Mouse (Mus musculus): ENCODE data around the gene Prtn3. TPM values are rescaled to one million over a fixed set of nuclear protein-coding genes. Genes with fewer than 3 reads are reported as not detected.

Prtn3 gene
- polyA plus RNA-seq, 1 experiment: 2.5 TPM

GRCm38 (mm10) chr10:79840091-79840490 is 34.2 kb upstream of the Prtn3 start:
- Histone ChIP-seq H3K4me3 (replicated peaks; ENCODE audit: insufficient read depth, low read depth, low read length) (no peak overlapping the region), H3K27me3 (ENCODE audit: control insufficient read depth, insufficient read depth, low read length) (no peaks in the 10 kb centered on the region), H3K27ac (ENCODE audit: insufficient read depth, low read length) (peak overlapping the region; percentile 46; the same call in 1 of the 2 replicates), H3K4me1 (ENCODE audit: control insufficient read depth, insufficient read depth, low read length) (peaks cover 5% of the 10 kb centered on the region; the same call in 1 of the 2 replicates)
- no peak for DNase-seq
- WGBS: 94% methylated on average over 3 of the region's 3 CpGs
- TF ChIP-seq POLR2A (IDR thresholded peaks at IDR 0.05; ENCODE audit: borderline replicate concordance, insufficient read depth, low read length) (no peak), CTCF (IDR thresholded peaks at IDR 0.05; ENCODE audit: borderline replicate concordance, insufficient read depth, low read depth, low read length) (no peak)

GRCm38 (mm10) chr10:79840644-79841551 is 33.4 kb upstream of the Prtn3 start:
- Histone ChIP-seq H3K27me3 (ENCODE audit: control insufficient read depth, insufficient read depth, low read length) (no peaks in the 10 kb centered on the region), H3K27ac (ENCODE audit: insufficient read depth, low read length) (peak overlapping the region; percentile 64; the same call in 1 of the 2 replicates), H3K4me1 (ENCODE audit: control insufficient read depth, insufficient read depth, low read length) (peaks cover 5% of the 10 kb centered on the region; the same call in 1 of the 2 replicates), H3K4me3 (replicated peaks; ENCODE audit: insufficient read depth, low read depth, low read length) (peak overlapping the region; percentile 61)
- 2% methylated on average over 24 of the region's 24 CpGs for WGBS
- TF ChIP-seq CTCF (IDR thresholded peaks at IDR 0.05; ENCODE audit: borderline replicate concordance, insufficient read depth, low read depth, low read length) (no peak), POLR2A (IDR thresholded peaks at IDR 0.05; ENCODE audit: borderline replicate concordance, insufficient read depth, low read length) (peak; percentile 23; the same call in 1 of the 2 replicates)
- peak; percentile 64 to 68 for DNase-seq

- no peak overlapping the region for H3K27ac ChIP-seq (ENCODE audit: insufficient read depth, low read length)
- H3K4me3 ChIP-seq (replicated peaks; ENCODE audit: insufficient read depth, low read depth, low read length): no peak overlapping the region
- H3K4me1 ChIP-seq (ENCODE audit: control insufficient read depth, insufficient read depth, low read length): peaks cover 5% of the 10 kb centered on the region; the same call in 1 of the 2 replicates
- TF ChIP-seq POLR2A (IDR thresholded peaks at IDR 0.05; ENCODE audit: borderline replicate concordance, insufficient read depth, low read length) (no peak), CTCF (IDR thresholded peaks at IDR 0.05; ENCODE audit: borderline replicate concordance, insufficient read depth, low read depth, low read length) (no peak)
- DNase-seq: no peak
- no peaks in the 10 kb centered on the region for H3K27me3 ChIP-seq (ENCODE audit: control insufficient read depth, insufficient read depth, low read length)
- 75% methylated on average over 3 of the region's 3 CpGs for WGBS
Observed at GRCm38 (mm10) chr10:79842322-79842721, 32.0 kb upstream of the Prtn3 start.

- Histone ChIP-seq H3K4me1 (ENCODE audit: control insufficient read depth, insufficient read depth, low read length) (peaks cover 5% of the 10 kb centered on the region; the same call in 1 of the 2 replicates), H3K27ac (ENCODE audit: insufficient read depth, low read length) (no peak overlapping the region), H3K27me3 (ENCODE audit: control insufficient read depth, insufficient read depth, low read length) (no peaks in the 10 kb centered on the region), H3K4me3 (replicated peaks; ENCODE audit: insufficient read depth, low read depth, low read length) (no peak overlapping the region)
- 36% methylated on average over 6 of the region's 6 CpGs for WGBS
- no peak for DNase-seq
- TF ChIP-seq POLR2A (IDR thresholded peaks at IDR 0.05; ENCODE audit: borderline replicate concordance, insufficient read depth, low read length) (no peak), CTCF (IDR thresholded peaks at IDR 0.05; ENCODE audit: borderline replicate concordance, insufficient read depth, low read depth, low read length) (no peak)
Observed at GRCm38 (mm10) chr10:79843476-79843875, 30.8 kb upstream of the Prtn3 start.

- Histone ChIP-seq H3K27ac (ENCODE audit: insufficient read depth, low read length) (no peak overlapping the region), H3K4me1 (ENCODE audit: control insufficient read depth, insufficient read depth, low read length) (no peaks in the 10 kb centered on the region; the same call in 1 of the 2 replicates), H3K27me3 (ENCODE audit: control insufficient read depth, insufficient read depth, low read length) (no peaks in the 10 kb centered on the region), H3K4me3 (replicated peaks; ENCODE audit: insufficient read depth, low read depth, low read length) (no peak overlapping the region)
- TF ChIP-seq CTCF (IDR thresholded peaks at IDR 0.05; ENCODE audit: borderline replicate concordance, insufficient read depth, low read depth, low read length) (no peak), POLR2A (IDR thresholded peaks at IDR 0.05; ENCODE audit: borderline replicate concordance, insufficient read depth, low read length) (no peak)
- no peak for DNase-seq
- WGBS: 75% methylated on average over 5 of the region's 5 CpGs
Observed at GRCm38 (mm10) chr10:79846553-79846952, 27.7 kb upstream of the Prtn3 start.

GRCm38 (mm10) chr10:79849941-79850628 is 24.2 kb upstream of the Prtn3 start:
- Histone ChIP-seq H3K4me1 (ENCODE audit: control insufficient read depth, insufficient read depth, low read length) (peaks cover 7% of the 10 kb centered on the region), H3K27ac (ENCODE audit: insufficient read depth, low read length) (no peak overlapping the region), H3K27me3 (ENCODE audit: control insufficient read depth, insufficient read depth, low read length) (no peaks in the 10 kb centered on the region), H3K4me3 (replicated peaks; ENCODE audit: insufficient read depth, low read depth, low read length) (no peak overlapping the region)
- no peak for DNase-seq
- TF ChIP-seq CTCF (IDR thresholded peaks at IDR 0.05; ENCODE audit: borderline replicate concordance, insufficient read depth, low read depth, low read length): no peak
- no peak for TF ChIP-seq POLR2A (IDR thresholded peaks at IDR 0.05; ENCODE audit: borderline replicate concordance, insufficient read depth, low read length)
- WGBS: 61% methylated on average over 8 of the region's 8 CpGs

- no peak for TF ChIP-seq CTCF (IDR thresholded peaks at IDR 0.05; ENCODE audit: borderline replicate concordance, insufficient read depth, low read depth, low read length)
- no peak for TF ChIP-seq POLR2A (IDR thresholded peaks at IDR 0.05; ENCODE audit: borderline replicate concordance, insufficient read depth, low read length)
- H3K27ac ChIP-seq (ENCODE audit: insufficient read depth, low read length): no peak overlapping the region
- DNase-seq: no peak
- no peak overlapping the region for H3K4me3 ChIP-seq (replicated peaks; ENCODE audit: insufficient read depth, low read depth, low read length)
- no peaks in the 10 kb centered on the region for H3K27me3 ChIP-seq (ENCODE audit: control insufficient read depth, insufficient read depth, low read length)
- H3K4me1 ChIP-seq (ENCODE audit: control insufficient read depth, insufficient read depth, low read length): peaks cover 12% of the 10 kb centered on the region
- 86% methylated on average over 3 of the region's 3 CpGs for WGBS
Observed at GRCm38 (mm10) chr10:79851653-79852052, 22.6 kb upstream of the Prtn3 start.
